Mouse (Mus musculus) frontal cortex, postnatal 25 days (tissue): ENCODE data around the gene Dicer1.

Experiments
- DNase-seq, 2 experiments: peaks; one replicate each; pipeline ENCODE4 v3.0.0; 2022; ENCODE audit warnings: low spot score in 2 of 2

The Dicer1 gene

DNA sequence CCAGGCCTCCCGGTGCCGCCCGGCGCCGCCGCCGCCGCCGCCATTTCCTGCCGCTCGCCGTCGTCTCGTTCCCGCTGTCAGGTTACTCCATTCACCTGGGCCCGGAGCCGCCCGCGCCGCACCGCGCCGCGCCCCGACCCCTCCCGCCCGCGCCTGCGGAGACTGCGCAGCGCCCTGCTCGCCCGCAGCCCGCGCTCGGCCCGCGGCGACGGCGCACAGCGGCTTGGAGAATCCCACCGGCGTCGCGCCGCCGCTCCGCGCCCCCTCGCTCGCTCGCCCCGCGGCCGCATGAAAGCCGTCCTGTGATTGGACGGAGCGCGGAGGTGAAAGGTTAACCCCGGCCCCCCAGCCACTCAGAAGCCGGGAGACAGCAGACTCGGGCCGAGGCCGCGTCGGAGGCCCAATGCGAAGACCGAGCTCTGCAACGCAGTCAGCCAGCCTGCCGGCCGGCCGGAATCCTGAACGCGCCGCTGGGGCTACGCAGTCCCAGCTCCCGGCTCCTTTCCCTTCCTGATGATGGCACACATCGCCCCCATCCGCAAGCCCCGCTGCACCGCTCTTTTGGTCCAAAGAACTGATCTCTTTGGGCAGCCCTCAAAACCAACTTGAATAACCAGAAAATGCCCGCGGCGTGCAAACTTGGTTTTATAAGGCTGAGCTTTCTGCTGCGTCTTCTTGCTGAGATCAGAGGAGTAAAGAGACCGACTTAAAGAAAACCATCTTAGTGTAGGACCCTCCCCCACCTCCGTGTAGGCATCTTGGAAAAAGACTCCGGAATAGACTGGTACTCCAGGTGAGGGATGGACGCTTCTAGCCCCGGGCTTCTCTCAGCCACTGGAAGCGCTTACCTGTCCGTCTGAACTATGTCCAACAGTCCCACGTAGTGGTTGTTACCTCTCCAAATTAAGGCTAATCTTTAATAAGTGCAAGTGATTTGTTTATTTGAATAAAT lies at the start of gene Dicer1:
Gene Dicer1, minus strand, starts transcription at position 139 of the 952 bp plus-strand sequence.
- peak; percentile 98 for DNase-seq

DNA sequence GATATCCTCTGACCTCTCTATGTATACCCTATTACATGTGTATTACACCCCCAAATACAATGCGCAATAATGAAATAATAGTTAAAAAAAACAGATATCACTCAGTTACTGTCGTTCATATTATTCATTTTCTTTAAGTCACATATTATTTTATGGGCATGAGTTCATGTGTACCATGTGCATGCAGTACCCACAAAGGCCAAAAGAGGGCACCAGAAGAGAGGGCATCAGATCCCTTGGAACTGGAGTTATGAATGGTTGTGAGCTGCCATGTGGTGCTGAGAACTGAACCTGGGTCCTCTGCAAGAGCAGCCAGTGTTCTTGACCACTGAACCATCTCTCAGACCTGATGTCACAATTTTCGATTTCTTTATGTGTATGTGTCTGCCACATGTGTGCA lies 47.6 kb upstream of the Dicer1 start:
- DNase-seq, result no peak

DNA sequence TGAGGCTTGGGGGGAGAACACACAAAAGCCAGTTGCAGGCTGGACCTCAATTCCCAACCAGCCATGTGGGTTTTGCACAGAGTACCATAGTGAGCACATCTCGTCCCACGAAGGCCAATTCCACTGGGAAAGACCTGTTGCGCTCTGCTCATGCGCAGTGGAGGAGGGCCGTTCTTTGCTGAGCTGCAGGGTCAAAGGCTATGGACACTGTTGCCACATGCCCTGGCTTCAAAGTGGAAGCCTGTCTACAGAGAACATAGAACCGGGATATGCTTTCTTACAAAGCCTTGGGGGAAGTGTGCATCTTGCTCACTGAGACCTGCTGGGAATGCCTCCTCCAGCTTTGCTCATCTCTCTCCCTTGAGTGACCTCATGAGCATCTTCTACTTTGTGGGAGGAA lies 46.2 kb upstream of the Dicer1 start:
- DNase-seq, result no peak

DNA sequence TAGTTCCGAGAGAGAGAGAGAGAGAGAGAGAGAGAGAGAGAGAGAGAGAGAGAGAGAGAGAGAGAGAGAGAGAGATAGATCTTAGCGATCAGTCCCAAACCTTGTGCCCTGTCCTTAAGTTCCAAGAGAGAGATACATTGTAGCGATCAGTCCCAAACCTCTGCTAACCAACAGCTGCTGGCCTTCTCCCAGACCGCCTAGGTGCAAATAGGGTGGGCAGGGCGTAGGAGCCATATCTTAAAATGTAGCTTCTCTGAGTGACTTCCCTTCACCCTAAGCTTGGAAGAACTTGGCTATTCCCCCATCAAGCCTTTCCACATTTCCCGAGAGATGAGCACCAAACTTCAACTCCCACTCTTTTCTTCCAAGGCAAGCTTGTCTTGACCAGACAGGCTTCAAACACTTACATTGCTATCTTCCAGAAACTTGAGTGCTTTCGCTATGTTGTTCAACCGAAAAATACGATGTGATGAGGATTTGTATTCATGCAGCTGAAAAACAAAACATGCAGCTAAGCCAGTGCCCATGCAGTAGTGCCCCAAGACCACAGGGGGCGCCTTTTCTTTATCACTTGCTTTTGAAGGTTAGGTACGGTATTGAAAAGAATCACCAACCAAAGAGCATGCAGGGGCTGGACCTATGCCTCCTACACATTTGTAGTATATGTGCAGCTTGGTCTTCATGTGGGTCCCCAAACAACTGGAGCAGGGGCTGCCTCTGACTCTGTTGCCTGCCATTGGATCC lies 45.1 kb upstream of the Dicer1 start:
- no peak for DNase-seq

DNA sequence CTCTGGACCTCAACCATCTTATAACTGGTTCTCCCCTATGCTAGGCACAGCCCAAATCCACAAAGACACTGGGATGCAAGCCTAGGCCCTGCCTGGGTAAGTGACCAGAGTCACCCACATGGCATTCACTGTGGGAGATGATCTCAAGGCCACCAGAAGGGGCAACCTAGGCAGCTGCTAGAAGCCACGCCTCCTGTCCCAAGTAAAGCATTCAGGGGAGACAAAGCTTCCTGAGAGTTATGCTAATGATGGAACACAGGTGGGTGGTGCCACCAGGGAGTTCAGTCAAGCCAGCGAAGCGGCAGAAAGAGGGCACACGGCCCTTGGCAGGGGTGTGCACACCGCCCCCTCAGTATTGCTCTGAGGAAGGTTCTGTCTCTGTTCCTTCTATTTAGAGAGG lies 43.2 kb upstream of the Dicer1 start:
- DNase-seq, result no peak

DNA sequence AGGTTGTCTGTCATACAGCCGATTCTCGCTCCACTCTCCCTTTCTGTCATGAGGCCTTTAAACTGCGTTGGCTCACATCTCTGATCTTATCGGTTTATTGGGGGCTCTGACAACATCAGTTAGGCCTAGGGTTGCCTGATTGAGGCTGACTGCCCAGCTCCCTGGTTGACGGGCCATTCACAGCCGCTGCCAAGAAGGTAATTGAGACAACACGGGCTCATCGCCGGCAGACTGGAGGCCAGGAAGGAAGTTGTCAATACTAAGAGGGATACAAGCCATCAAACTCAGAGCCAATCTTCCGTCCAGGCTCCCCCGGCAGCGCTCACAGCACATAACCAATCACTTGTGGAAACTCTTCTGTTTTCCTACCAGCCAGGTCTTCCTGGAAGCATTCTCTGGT lies 41.7 kb upstream of the Dicer1 start:
- no peak for DNase-seq

DNA sequence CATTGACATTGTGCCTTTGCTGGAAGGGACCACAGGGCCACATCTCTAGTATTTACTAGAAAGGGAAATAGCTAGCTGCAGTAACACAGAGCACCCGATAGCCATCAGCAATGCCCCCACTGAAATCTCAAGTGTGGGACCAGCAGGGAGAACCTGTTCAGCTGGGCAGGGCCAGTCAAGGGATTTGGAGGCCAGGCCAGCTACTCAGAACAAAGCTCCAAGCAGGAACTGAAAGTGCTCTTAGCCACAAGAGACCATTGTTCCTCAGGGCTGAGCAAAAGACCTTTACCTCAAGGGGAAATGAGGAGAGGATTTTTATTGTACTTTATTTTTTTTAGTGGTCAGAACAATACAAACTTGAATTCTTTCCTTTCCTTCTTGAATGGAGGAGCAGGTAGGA lies 25.9 kb upstream of the Dicer1 start:
- no peak for DNase-seq

DNA sequence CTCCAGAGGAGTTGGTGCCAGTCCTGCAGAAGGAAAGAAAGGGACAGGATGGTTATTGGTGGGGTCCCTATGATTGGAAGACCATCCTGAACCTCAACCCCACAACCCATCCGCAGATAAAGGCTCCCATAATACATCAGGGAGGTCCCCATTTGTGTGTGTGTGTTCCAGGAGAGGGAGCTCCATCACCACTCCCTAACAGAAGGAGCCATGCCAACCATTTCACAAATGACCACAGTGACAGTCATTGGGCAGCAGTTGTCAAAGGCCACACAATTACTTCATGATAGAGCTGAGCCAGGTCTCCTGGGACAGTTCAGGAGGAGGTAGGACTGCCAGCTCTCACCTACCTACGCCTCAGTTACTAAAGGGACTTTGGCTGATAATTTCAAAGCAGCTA lies 20.2 kb upstream of the Dicer1 start:
- no peak for DNase-seq

DNA sequence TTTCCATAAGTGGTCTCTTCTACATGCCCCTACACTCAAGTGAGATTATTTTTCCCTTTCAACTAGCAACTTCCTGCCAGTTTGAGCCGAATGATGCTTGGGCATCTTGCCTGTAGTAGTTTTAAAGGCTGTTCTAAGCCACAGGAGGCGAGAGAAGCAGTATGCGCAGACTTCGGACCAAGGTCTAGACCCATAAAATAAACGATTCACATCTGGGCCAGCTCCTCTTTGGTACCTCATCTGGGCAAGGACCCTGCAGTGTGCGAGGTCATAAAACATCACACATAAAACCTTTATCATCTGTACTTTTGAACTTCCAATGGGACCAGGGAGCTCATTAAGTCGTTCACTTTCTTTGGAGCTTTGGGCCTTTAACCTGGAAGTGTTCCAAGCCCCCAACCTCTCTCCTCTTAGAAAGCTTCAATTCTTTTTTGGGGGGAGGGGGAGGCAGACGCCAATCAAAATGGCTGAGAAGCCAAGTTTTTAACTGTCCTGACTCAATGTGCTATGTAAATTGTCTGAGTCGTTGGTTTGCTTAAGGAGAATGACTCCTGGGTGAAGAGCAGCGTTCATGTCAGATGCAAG lies 17.5 kb upstream of the Dicer1 start:
- no peak for DNase-seq

DNA sequence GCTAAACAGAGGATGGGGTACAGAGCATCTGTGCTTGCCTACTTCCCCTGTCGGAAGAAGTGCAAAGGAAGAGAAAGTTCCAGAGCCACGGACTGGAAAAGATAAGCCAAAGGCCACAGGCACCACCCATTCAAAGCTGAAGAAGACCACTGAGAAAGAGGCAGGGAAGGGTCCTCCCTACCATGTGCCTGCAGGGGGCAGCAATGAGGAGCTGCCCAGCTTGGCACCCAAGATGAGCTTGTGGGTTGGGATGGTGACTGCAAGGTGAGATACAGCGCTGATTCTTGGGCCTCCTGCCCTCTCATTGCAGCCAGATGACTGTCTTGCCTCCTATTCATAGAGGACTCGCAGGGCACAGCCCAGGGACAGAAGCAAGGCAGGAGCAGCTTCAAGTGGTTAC lies 15.4 kb upstream of the Dicer1 start:
- no peak for DNase-seq

DNA sequence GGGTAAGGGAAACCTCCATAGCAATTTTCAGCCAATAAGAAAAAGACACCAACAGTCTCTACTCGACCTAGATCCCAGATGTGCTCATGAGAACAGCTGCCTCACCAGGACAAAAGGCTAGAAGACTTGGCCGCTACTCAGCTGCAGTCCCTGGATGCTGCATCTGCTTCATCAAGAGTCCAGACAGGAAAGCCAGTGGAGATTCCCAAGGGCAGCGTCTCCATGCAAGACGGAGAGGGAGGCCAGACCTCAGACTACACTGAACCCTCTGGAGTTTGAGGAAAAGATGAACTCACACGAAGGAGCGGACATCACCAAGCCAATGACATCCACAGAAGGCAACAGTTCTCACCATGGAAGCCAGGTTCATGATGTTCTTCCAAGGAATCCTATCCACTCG lies 14.0 kb upstream of the Dicer1 start:
- DNase-seq, result no peak

DNA sequence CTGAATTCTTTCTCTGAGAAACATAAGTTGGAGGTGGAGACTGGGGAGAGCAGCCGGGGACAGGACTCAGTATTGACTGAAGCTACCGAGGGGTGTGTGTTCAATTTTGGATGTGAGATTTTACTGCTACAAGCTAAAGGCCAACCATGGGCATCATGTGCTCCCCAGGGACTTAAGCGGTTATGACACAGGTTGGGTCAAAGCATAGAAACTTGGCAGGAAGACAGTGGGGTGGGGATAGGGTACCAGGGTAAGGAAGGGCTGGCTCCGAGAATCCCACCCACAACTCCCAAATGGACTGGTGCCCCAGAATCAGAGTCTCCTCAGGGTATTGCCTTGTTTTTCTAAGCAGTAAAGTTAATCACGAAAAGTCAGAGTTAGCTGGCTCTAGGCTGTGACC lies 13.4 kb upstream of the Dicer1 start:
- DNase-seq, result no peak

DNA sequence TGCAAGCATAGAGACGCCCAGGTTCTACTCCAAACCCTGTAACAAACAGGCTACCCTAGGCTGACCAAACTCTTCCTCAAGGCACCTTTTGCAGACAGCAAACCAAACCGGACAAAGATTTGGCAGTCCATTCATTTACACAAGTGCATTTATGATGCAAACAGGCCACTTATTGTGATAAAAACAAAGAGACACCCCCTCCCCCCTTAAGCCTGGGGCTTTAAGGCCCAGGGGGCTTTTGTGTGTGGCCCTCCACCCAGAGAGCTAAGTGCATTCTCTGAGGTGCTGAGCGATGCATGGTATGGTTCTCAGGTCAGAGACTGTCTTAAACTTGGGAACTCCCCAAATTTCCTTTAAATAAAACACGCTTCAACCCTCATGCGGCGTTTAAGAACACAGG lies 12.2 kb upstream of the Dicer1 start:
- no peak for DNase-seq

DNA sequence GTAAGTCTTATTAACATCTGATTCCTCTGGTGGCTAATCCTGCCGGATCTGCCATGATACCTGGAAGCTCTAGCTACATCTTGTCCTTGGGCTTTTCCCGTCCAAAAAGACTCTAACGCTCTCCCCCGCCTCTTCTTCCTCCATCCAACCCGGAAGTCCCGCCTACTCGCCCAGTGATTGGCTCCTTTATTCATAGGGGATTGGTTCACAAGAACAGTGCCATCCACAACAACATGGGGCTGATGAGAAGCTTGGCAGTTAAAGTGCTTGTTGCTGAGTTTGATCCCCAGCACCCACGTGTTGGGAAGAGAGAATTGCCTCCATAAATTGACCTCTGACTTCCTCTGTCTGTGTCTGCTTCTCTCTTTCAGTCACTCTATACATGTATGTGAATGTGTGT lies 9.7 kb upstream of the Dicer1 start:
- no peak for DNase-seq

DNA sequence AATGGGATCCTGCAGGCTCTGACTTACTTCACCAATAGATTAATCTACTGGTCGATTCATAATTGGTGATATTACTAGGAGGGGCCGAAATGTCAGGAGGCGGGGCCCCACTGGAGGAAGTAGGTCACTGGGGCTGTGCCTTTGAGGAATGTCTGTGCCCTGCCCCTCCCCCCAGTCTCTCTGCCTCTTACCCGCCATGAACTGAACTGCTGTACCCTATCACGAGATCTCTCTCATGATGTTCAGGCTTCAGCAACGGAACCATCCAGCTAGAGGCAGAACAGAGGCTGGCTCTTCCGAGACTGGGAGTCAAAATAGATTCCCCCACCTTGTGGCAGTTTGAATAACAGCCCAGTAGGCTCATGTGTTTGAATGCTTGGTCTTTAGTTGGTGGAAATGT lies 6.3 kb upstream of the Dicer1 start:
- DNase-seq, result no peak

DNA sequence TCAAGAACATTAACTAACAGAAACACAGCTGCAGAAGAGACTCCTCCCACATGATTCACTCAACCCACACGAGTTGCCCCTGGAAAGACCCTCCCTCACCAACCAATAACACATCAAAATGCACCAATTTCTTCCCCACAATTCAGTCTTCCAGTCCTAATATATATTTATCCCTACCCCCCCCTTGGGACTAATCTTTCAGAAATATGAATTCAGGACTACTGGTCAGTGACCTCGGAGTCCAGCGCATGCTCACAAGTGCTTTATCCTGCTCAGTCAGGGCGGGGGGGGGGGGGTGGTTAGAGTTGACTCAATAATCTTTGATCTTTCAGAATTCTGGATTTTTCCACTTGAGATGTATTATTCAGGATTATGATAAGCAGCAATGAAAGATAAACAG lies 1.9 kb upstream of the Dicer1 start:
- no peak for DNase-seq

DNA sequence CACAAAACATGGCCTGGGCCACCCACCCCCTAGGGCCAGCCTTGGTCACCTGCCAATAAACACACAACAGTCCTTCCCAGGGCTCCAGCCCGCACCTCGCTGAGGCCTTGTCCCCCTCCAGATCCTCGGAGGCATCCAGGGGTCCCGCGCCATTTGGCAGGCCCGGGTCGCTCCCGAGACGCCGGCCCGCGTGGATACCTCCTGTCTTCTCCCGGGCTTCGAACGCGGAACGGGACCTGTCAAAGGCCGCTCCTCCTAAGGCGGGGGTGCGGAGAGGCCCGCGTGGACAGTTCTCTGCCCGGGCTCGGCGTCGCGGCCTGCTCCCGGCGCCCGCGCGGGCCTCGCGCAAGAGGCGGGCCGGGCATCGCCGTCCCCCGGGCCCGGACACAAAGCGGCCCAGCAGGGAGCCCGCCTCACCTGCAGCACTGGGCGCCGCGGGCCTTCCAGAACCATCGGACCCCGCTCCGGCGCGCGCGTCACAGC lies 380 bp downstream of the Dicer1 start:
- peak in 1 of 2 experiments; percentile 14 for DNase-seq

DNA sequence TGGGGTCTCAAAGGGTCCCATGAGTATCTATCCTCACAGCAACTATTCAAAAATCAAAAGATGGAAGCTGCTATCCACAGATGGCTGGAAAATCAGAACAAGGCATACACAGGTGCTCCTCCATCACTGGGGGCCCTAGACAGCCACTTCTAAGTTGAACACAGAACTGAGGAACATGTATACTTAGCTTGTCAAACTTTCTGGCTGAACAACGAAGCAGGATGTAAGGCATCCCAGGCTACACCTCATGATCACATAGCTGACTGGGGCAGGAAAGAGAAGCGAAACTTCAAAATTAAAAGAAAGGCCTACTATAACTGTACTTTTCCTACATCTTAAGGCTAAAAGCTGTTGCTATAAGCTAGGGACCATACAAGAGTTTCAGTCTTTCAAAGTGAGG lies 2.8 kb downstream of the Dicer1 start:
- DNase-seq, result no peak

DNA sequence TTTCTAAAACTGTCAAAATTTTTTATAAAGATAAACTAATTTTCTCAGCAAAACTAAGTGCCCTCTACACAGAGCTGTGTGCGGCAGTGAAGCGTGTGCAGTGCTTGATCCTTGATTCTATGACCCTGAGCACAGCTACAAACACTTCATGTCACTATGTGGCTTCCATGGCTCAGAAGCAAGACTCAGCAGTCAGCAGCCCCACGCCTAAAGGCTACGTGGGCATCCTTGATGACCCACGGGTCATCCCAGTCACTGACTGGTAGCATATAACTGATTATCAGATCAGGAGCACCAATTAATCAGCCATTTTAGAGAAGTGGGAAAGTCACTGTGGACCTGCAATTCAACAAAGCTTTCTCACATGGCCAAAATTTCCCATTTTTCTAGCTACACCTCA lies 4.5 kb downstream of the Dicer1 start:
- no peak for DNase-seq

DNA sequence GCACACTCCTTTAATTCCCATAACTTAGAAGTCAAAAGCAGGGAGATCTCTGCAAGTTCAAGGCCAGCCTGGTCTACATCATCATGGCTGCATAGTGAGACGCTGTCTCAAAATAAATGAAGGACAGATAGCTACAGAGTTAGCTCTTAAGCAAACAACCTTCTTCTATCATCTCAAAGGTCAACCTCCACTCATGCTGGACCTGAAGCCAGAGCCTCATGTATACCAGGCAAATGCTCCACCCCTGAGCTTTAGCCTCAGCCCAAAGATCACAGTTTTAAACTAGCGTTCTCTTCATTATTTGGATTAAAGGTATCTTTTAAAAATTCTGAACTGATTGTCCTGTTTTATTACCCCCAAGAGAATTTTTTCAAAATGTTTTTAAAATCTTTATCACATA lies 5.2 kb downstream of the Dicer1 start:
- DNase-seq, result no peak

DNA sequence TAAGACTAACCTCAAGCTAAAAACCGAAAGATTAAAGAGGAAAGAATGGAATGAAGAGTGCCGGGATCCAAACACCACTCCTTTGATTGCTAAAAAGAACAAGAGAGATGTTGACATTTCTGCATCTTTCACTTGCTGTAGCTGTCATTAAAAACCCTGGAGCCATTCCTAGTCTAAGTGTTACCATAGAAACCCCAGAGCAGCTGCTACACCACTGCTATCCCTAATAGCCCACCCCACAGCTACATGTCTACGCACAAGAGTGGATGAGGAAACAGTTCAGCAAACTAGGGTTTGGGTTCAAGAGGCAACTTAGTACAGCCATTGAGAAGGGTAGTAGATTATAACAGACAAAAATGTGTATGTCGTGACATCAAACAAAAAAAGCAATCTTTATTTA lies 8.1 kb downstream of the Dicer1 start:
- no peak for DNase-seq

DNA sequence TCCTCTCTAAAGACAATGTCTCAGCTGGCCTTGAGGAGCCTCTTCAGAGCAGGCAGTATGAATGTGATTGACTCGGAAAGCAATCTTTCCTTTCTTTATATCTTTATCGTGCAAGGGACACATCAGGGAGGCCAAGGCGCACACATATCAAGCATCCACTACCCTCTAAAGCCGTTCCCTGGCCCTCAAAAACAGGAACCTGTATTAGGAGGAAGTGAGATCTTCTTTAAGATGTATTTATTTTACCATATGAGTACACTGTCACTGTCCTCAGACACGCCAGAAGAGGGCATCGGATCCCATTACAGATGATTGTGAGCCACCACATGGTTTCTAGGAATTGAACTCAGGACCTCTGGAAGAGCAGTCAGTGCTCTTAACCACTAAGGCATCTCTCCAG lies 9.5 kb downstream of the Dicer1 start:
- DNase-seq, result no peak
